Mouse (Mus musculus): Measurements from ENCODE around the gene Myh10. TPM values are rescaled to one million over a fixed set of nuclear protein-coding genes. Genes with fewer than 3 reads are reported as not detected.

The Myh10 gene
- total RNA-seq (2021): 100 to 1,000 TPM; 210 to 217 TPM

DNA sequence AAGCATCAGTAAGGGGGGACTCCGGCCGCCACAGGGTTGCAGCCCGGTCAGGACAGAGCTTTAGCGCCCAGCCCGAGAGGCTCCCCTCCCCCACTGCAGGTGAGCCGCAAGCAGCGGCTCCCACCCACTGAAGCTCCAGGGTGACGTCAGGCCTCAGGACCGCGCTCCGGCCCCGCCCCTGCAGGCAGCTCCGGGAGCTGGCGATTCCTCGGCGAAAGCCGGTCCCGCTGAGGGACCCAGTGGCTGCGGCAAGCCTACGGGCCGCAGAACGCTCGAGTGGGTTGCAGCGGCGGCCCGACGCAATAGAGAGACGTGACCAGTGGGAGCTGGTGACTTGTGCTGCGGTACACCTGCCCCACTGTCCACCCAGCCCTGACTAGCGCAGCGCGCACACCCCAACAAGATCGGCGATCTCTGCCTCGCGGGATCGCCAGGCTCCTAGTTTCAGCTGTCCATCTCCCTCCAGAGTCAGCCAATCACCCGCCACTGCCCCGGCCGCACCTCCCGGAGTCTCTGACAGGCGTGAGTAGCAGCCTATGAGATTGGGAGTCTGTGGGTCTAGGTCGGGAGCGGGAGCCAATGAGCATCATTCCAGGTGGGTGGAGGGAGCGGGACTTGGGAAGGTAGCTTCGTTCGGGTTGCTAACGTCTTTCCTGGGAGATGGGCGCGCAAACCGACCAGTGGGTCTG lies at the start of gene Myh10:
TSS of gene Myh10 (plus strand) at position 239 of the 689 bp plus-strand sequence.
- intact Hi-C loops (cut with DNase I): loop anchor here (5.0 kb wide), 1 partner anchor 104 kb away; the partner anchor contains the start of gene Ccdc42
- peak; percentile 100 for DNase-seq (ENCODE audit: extremely low spot score in 1 of 2, low spot score in 2 of 2)

GRCm38 (mm10) chr11:68644781-68645180 lies 46.6 kb upstream of the Myh10 start:
- intact Hi-C loops (cut with DNase I): no loop called here
- no peak for DNase-seq (ENCODE audit: extremely low spot score in 1 of 2, low spot score in 2 of 2)

GRCm38 (mm10) chr11:68647808-68648207 lies 43.6 kb upstream of the Myh10 start:
- intact Hi-C loops (cut with DNase I): no loop called here
- no peak for DNase-seq (ENCODE audit: extremely low spot score in 1 of 2, low spot score in 2 of 2)

- intact Hi-C loops (cut with DNase I): no loop called here
- no peak for DNase-seq (ENCODE audit: extremely low spot score in 1 of 2, low spot score in 2 of 2)
Observed at GRCm38 (mm10) chr11:68648385-68649148, 42.8 kb upstream of the Myh10 start.

DNA sequence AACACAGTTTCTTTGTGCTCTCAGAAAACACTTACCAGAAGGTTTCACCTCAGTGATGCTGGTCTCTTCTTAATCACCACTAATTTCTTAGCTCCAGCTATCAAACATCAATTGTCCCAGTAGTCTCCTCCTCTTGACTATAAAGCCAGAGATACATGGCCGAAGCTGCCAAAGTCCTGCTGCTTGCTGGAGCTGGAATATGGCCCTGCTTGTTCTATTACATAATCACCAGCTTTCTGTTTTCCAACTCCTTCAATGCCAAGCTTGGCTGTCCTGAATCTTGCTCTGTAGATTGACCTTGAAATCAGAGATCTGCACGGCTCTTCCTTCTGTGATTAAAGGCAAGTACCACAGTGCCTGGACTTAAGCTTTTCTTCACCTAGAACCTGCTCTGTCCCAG lies 39.8 kb upstream of the Myh10 start:
- intact Hi-C loops (cut with DNase I): no loop called here
- DNase-seq (ENCODE audit: extremely low spot score in 1 of 2, low spot score in 2 of 2): no peak

GRCm38 (mm10) chr11:68655524-68655923 lies 35.8 kb upstream of the Myh10 start:
- intact Hi-C loops (cut with DNase I): no loop called here

DNA sequence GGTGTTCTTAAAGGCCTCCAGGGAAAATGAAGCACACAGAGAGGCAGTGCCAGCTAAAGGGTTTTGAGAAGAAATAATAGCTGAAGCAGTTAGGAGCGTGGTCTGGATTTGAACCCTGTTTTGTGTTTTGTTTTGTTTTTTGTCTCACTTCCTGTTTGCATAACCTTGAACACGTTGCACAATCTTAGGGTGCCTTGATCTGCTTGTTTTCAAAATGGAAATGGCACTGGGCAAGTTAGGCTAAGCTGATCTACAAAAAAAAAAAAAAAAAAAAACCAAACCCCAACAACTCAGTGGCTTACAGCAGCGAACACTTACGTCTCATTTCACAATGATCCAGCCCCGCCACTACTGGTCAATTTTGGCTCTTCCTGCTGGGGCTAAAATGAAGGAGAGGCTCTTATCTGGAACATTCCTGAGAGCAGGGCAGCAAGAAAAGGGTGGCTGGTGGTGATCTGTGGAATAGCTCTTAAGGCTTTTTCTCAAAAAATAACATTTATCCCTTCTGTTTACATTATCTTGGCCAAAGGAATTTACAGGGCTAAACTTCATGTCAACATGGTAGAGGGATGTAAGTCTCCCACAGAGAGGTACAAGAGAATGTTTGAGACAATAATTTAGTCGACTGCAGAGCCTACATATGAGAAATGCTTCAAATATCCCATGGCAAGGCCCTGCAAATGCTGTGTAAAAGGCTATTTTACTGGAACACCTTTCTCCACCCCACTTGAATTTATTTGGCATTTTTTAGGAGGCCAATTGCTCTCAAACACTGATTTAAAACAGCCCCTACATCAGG lies 34.3 kb upstream of the Myh10 start:
- no peak for DNase-seq (ENCODE audit: extremely low spot score in 1 of 2, low spot score in 2 of 2)
- intact Hi-C loops (cut with DNase I): no loop called here

More at GRCm38 (mm10) chr11:68655524-68655923, 35.8 kb upstream of the Myh10 start:
- DNase-seq (ENCODE audit: extremely low spot score in 1 of 2, low spot score in 2 of 2): no peak

- peak; percentile 87 to 89 for DNase-seq (ENCODE audit: extremely low spot score in 1 of 2, low spot score in 2 of 2)
- intact Hi-C loops (cut with DNase I): no loop called here
Observed at GRCm38 (mm10) chr11:68657811-68658210, 33.5 kb upstream of the Myh10 start.

DNA sequence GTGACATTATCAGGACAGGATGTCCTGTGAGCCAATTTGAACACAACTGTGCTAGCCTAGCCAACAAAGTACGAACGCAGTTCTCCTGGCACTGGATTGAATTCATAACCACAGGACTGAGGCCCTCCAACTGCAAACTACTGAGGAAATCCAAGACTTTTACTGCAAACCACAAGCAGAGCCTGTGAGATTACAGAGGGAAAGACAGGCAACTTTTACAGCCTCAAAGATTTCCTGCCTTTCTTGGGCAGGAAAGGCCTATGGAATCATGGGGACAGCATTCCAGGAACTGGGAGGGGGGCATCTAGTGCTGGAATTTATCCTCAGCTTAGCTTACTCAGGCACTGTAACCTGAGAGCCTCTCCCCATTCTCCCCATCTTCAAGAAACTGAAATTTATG lies 26.0 kb upstream of the Myh10 start:
- DNase-seq (ENCODE audit: extremely low spot score in 1 of 2, low spot score in 2 of 2): no peak
- intact Hi-C loops (cut with DNase I): no loop called here

GRCm38 (mm10) chr11:68666210-68666609 lies 25.1 kb upstream of the Myh10 start:
- intact Hi-C loops (cut with DNase I): no loop called here
- no peak for DNase-seq (ENCODE audit: extremely low spot score in 1 of 2, low spot score in 2 of 2)

GRCm38 (mm10) chr11:68672270-68672970 lies 18.9 kb upstream of the Myh10 start:
- no peak for DNase-seq (ENCODE audit: extremely low spot score in 1 of 2, low spot score in 2 of 2)
- intact Hi-C loops (cut with DNase I): no loop called here

DNA sequence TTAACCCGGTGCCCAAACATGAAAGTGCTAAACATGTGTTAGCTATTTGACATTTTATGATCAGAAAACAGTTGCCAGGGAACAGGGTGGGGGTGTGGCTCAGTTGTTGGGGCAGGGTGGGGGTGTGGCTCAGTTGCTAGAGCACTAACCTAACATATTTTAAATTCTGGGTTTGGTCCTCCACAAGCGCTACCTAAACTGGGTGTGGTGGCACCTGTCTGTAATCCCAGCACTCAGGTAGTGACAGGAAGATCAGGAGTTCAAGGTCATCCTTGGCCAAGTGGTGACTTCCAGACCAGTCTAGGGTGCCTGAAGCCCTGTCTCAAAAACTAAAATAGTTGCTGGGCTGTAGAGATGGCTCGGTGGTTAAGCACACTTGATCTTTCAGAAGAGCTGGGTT lies 17.3 kb upstream of the Myh10 start:
- intact Hi-C loops (cut with DNase I): no loop called here
- DNase-seq (ENCODE audit: extremely low spot score in 1 of 2, low spot score in 2 of 2): no peak

DNA sequence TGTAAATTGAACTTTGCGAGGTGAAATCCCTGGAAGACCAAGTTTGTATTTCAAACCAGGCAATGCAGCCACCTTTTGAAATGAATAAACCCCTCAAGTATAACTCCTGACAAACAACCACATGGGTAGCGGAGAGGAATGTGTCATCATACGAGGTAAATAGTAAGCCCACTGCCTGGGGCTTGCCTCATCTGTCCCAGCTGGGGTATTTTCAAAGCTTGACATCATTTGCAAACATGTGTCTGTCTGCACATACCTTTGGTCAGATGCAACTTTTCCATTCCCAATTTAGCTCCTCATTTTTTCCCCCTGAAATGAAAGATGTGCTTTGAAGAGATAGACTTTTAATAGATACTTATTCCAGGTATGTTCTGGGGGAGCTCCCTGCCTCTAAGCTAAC lies 16.7 kb upstream of the Myh10 start:
- intact Hi-C loops (cut with DNase I): no loop called here

DNA sequence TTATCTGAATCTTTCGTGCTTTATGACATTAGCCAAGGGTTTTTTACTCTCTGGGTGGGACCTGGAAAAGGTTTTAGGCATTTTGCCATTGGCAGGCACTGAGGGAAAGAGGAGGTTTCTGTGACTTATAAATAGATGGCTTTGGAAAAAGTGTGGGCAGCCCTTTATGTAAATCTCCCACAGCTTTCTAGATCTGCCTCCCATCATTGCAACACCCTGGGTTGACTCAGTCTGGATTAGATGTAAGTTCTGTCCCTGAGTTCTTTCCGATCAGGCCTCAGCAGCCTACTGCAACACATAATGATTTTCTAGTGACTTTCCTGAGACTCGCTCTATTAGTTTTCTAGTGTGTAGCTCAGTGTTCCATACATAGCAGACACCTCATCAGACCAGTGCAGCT lies 16.1 kb upstream of the Myh10 start:
- intact Hi-C loops (cut with DNase I): no loop called here
- DNase-seq (ENCODE audit: extremely low spot score in 1 of 2, low spot score in 2 of 2): no peak

More for the DNA sequence above, 16.7 kb upstream of the Myh10 start:
- DNase-seq (ENCODE audit: extremely low spot score in 1 of 2, low spot score in 2 of 2): no peak

DNA sequence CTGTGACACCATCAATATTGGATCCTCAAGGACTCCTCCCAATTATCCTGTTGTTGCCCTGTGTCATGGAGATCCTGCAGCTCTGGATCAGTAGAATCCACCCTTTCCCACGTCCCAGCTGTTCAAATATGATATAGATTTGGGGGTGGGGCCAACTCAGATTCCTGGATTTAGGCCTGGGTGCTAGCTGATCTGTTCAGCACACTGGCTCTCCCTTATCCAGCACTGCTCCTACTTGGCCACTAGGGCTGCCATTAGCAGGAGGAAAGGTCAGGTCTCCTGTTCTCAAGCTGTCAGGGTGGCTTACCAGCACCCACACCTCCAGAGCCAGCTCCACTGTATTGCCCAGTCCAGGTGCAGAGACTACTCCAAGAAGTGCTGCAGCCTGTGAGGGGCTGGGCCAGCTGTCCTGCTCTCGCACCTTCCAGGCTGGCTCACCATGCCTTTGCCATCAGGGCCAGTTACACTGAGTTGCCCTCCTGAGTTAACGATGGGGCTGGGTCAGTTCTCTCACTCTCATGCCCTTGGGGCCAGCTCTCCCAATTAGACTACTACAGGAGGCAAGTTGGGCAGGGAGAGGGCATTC lies 10.0 kb upstream of the Myh10 start:
- no peak for DNase-seq (ENCODE audit: extremely low spot score in 1 of 2, low spot score in 2 of 2)
- intact Hi-C loops (cut with DNase I): no loop called here

DNA sequence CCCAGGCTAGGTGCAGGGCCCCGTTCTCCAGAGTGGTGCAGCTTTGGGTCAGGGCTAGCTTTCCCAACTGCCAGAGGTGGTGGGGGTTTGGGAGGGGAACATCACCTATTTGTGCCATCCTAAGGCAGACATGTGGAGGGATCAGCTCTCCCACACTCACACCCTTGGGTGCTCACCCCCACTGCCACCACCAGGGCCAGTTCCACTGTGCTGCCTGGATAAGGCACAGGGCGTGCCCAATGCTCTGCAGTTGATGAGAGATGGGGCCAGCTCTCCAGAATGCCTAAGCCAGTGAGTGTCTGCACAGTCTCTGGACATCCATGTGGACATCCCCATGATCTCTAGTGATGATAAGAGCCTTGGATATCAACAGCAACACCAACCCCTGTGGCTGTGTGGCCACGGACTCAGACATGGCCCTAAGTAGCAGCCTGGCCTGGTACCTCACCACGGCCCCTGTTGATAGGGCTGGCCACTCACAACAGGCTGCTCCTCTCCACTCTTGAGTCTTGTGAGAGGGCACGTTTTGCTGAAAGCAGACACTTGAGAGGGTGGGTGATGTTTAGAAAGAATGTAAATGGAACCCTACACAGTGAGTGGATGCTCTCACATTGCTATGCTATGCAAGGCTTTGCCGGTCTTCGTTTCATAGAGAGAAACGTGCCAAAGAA lies 9.1 kb upstream of the Myh10 start:
- no peak for DNase-seq (ENCODE audit: extremely low spot score in 1 of 2, low spot score in 2 of 2)
- intact Hi-C loops (cut with DNase I): no loop called here

GRCm38 (mm10) chr11:68686001-68686400 lies 5.4 kb upstream of the Myh10 start:
- no peak for DNase-seq (ENCODE audit: extremely low spot score in 1 of 2, low spot score in 2 of 2)
- intact Hi-C loops (cut with DNase I): no loop called here

DNA sequence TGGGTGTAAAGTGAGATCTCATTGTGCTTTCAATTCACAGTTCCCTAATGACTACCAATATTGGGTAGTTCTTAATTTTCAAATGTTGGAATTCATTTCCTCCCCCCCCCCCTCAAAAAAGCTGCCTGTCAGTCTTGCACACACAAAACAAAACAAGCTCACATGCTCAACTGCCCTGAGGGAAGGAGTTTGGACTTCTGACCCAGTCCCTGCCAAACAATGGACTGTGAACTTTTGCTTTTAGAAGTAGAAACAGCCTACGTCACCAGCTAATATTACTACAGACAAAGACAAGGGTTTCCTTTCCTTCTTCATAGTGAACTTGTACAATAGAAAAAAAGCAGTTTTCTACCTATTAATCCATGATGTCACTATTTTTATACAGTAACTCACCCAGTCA lies 2.1 kb upstream of the Myh10 start:
- intact Hi-C loops (cut with DNase I): no loop called here
- no peak for DNase-seq (ENCODE audit: extremely low spot score in 1 of 2, low spot score in 2 of 2)

Measured in left cerebral cortex, postnatal 10 days (tissue).